Mouse (Mus musculus) MEL (cell line): ENCODE data around the gene Ptgir. TPM values are rescaled to one million over a fixed set of nuclear protein-coding genes. Genes with fewer than 3 reads are reported as not detected.

Experiments
- DNase-seq: peaks from one replicate; pipeline ENCODE4 v3.0.0; 2011; ENCODE audit warnings: low read depth, low spot score
- H3K27ac ChIP-seq: 2 replicates; pipeline ENCODE4 v1.5.1; 2012; ENCODE audit warnings: low read depth, mild to moderate bottlenecking, control low read depth, low read length, moderate library complexity; ENCODE audit not compliant: control insufficient read depth
- H3K27me3 ChIP-seq, 2 experiments: fragments of 150-350 bp in 1 of 2; sonication (generic) in 1 of 2; 2 replicates each; pipeline ENCODE4 v1.6.1; 2012; ENCODE audit warnings: low read length in 2 of 2, mild to moderate bottlenecking in 2 of 2, improper control_type of control experiment in 1 of 2, moderate library complexity in 1 of 2; ENCODE audit not compliant: insufficient read depth in 2 of 2, control insufficient read depth in 1 of 2
- H3K36me3 ChIP-seq, 2 experiments: 2 replicates each; pipeline ENCODE4 v1.6.1; 2012 to 2014; ENCODE audit warnings: low read length in 2 of 2, improper control_type of control experiment in 1 of 2, inconsistent platforms in 1 of 2, mild to moderate bottlenecking in 1 of 2; ENCODE audit not compliant: insufficient read depth in 2 of 2, control insufficient read depth in 1 of 2
- H3K4me1 ChIP-seq, 2 experiments: fragments of 150-350 bp in 1 of 2; sonication (generic) in 1 of 2; 2 replicates each; pipeline ENCODE4 v1.6.1; 2012; ENCODE audit warnings: low read length in 2 of 2, improper control_type of control experiment in 1 of 2, mild to moderate bottlenecking in 1 of 2; ENCODE audit not compliant: insufficient read depth in 2 of 2, control insufficient read depth in 1 of 2
- H3K4me3 ChIP-seq, 2 experiments: fragments of 150-350 bp in 1 of 2; sonication (generic) in 1 of 2; 2 replicates each; pipeline ENCODE4 v1.5.1; 2012; ENCODE audit warnings: low read depth in 2 of 2, low read length in 2 of 2, mild to moderate bottlenecking in 2 of 2, moderate library complexity in 2 of 2, control low read depth in 1 of 2, improper control_type of control experiment in 1 of 2; ENCODE audit not compliant: control insufficient read depth in 1 of 2, insufficient read depth in 1 of 2
- H3K79me2 ChIP-seq: 2 replicates; pipeline ENCODE4 v1.6.1; 2012; ENCODE audit warnings: mild to moderate bottlenecking, low read length, moderate library complexity; ENCODE audit not compliant: control insufficient read depth, poor library complexity, insufficient read depth
- H3K9ac ChIP-seq: 2 replicates; pipeline ENCODE4 v1.6.1; 2012; ENCODE audit warnings: low read depth, mild to moderate bottlenecking, control low read depth, low read length, moderate library complexity; ENCODE audit not compliant: control insufficient read depth, poor library complexity, severe bottlenecking
- H3K9me3 ChIP-seq: fragments of 150-350 bp; sonication (generic); replicated peaks from 2 replicates; pipeline ENCODE4 v1.6.1; 2012; ENCODE audit warnings: mild to moderate bottlenecking, low read length, improper control_type of control experiment, moderate library complexity; ENCODE audit not compliant: insufficient read depth
- CHD1 ChIP-seq: IDR thresholded peaks from 2 replicates; pipeline ENCODE4 v1.6.1; 2012; ENCODE audit warnings: low read depth, mild to moderate bottlenecking, inconsistent platforms, low read length, improper control_type of control experiment
- CHD2 ChIP-seq: IDR thresholded peaks from 2 replicates; pipeline ENCODE4 v1.6.1; 2011; ENCODE audit warnings: low read length, improper control_type of control experiment
- CTCF ChIP-seq, 3 experiments: IDR thresholded peaks in 2 of 3; conservative IDR thresholded peaks in 1 of 3; 2 replicates each; pipeline ENCODE4 v1.5.1; 2011 to 2012; ENCODE audit warnings: low read length in 3 of 3, low read depth in 2 of 3, mild to moderate bottlenecking in 2 of 3, improper control_type of control experiment in 1 of 3, inconsistent platforms in 1 of 3, mixed read lengths in 1 of 3, moderate library complexity in 1 of 3; ENCODE audit not compliant: control insufficient read depth in 1 of 3, insufficient read depth in 1 of 3, poor library complexity in 1 of 3, severe bottlenecking in 1 of 3
- E2F4 ChIP-seq: IDR thresholded peaks from 2 replicates; pipeline ENCODE4 v1.6.1; 2011; ENCODE audit warnings: low read depth, low read length, improper control_type of control experiment, borderline replicate concordance
- EP300 ChIP-seq, 2 experiments: IDR thresholded peaks; 2 replicates each; pipeline ENCODE4 v1.6.1; 2011; ENCODE audit warnings: improper control_type of control experiment in 2 of 2, low read length in 2 of 2, low read depth in 1 of 2, mild to moderate bottlenecking in 1 of 2
- ETS1 ChIP-seq: IDR thresholded peaks from 2 replicates; pipeline ENCODE4 v1.6.1; 2012; ENCODE audit warnings: low read depth, mild to moderate bottlenecking, inconsistent platforms, low read length, improper control_type of control experiment, moderate library complexity
- GABPA ChIP-seq: IDR thresholded peaks from 2 replicates; pipeline ENCODE4 v1.6.1; 2012; ENCODE audit warnings: low read depth, mild to moderate bottlenecking, inconsistent platforms, low read length, improper control_type of control experiment, moderate library complexity
- GATA1 ChIP-seq: IDR thresholded peaks from 2 replicates; pipeline ENCODE4 v1.6.1; 2011; ENCODE audit warnings: low read depth, low read length, improper control_type of control experiment
- HCFC1 ChIP-seq: IDR thresholded peaks from 2 replicates; pipeline ENCODE4 v1.6.1; 2012; ENCODE audit warnings: low read depth, mild to moderate bottlenecking, inconsistent platforms, low read length, improper control_type of control experiment, moderate library complexity
- JUND ChIP-seq: IDR thresholded peaks from 2 replicates; pipeline ENCODE4 v1.6.1; 2011; ENCODE audit warnings: low read depth, mild to moderate bottlenecking, improper control_type of control experiment, low read length
- MAX ChIP-seq: IDR thresholded peaks from 2 replicates; pipeline ENCODE4 v1.6.1; 2011; ENCODE audit warnings: low read length, improper control_type of control experiment
- MXI1 ChIP-seq: IDR thresholded peaks from 2 replicates; pipeline ENCODE4 v1.6.1; 2011; ENCODE audit warnings: mild to moderate bottlenecking, low read depth, low read length, improper control_type of control experiment
- MYB ChIP-seq: IDR thresholded peaks from 2 replicates; pipeline ENCODE4 v1.6.1; 2011; ENCODE audit warnings: mild to moderate bottlenecking, low read depth, low read length, improper control_type of control experiment
- MYC ChIP-seq: IDR thresholded peaks from 2 replicates; pipeline ENCODE4 v1.6.1; 2011; ENCODE audit warnings: low read depth, mild to moderate bottlenecking, low read length, improper control_type of control experiment, moderate library complexity
- NELFE ChIP-seq: IDR thresholded peaks from 2 replicates; pipeline ENCODE4 v1.6.1; 2011; ENCODE audit warnings: low read depth, low read length, improper control_type of control experiment
- NRF1 ChIP-seq: IDR thresholded peaks from 2 replicates; pipeline ENCODE4 v1.6.1; 2014; ENCODE audit warnings: low read depth, mild to moderate bottlenecking, inconsistent platforms, low read length, improper control_type of control experiment, moderate library complexity; ENCODE audit not compliant: poor library complexity, insufficient read depth, severe bottlenecking
- POLR2A ChIP-seq, 2 experiments: IDR thresholded peaks; 2 replicates each; pipeline ENCODE4 v1.6.1; 2011 to 2012; ENCODE audit warnings: low read length in 2 of 2, mild to moderate bottlenecking in 2 of 2, control low read depth in 1 of 2, improper control_type of control experiment in 1 of 2, low read depth in 1 of 2, moderate library complexity in 1 of 2; ENCODE audit not compliant: control insufficient read depth in 1 of 2, insufficient read depth in 1 of 2, poor library complexity in 1 of 2
- POLR2AphosphoS2 ChIP-seq: IDR thresholded peaks from 2 replicates; pipeline ENCODE4 v1.6.1; 2011; ENCODE audit warnings: low read length, improper control_type of control experiment
- RAD21 ChIP-seq: IDR thresholded peaks from 2 replicates; pipeline ENCODE4 v1.6.1; 2011; ENCODE audit warnings: mild to moderate bottlenecking, low read depth, low read length, improper control_type of control experiment
- RCOR1 ChIP-seq: IDR thresholded peaks from 2 replicates; pipeline ENCODE4 v1.6.1; 2012; ENCODE audit warnings: low read depth, mild to moderate bottlenecking, inconsistent platforms, low read length, improper control_type of control experiment
- SIN3A ChIP-seq: IDR thresholded peaks from 2 replicates; pipeline ENCODE4 v1.6.1; 2012; ENCODE audit warnings: low read length, improper control_type of control experiment, inconsistent platforms
- SMC3 ChIP-seq: IDR thresholded peaks from 2 replicates; pipeline ENCODE4 v1.6.1; 2011; ENCODE audit warnings: low read depth, low read length, improper control_type of control experiment
- TAL1 ChIP-seq: IDR thresholded peaks from 2 replicates; pipeline ENCODE4 v1.6.1; 2012; ENCODE audit warnings: mild to moderate bottlenecking, inconsistent platforms, low read length, moderate library complexity, mixed read lengths
- TBP ChIP-seq: IDR thresholded peaks from 2 replicates; pipeline ENCODE4 v1.8.0; 2011; ENCODE audit warnings: low read depth, low read length, improper control_type of control experiment
- TCF12 ChIP-seq: IDR thresholded peaks from 2 replicates; pipeline ENCODE4 v1.6.1; 2014; ENCODE audit warnings: low read depth, mild to moderate bottlenecking, inconsistent platforms, low read length, improper control_type of control experiment, moderate library complexity
- USF2 ChIP-seq, 2 experiments: IDR thresholded peaks; 2 replicates each; pipeline ENCODE4 v1.6.1; 2011 to 2012; ENCODE audit warnings: improper control_type of control experiment in 2 of 2, low read length in 2 of 2, borderline replicate concordance in 1 of 2, inconsistent platforms in 1 of 2, low read depth in 1 of 2, mild to moderate bottlenecking in 1 of 2; ENCODE audit not compliant: insufficient read depth in 1 of 2
- ZC3H11A ChIP-seq: IDR thresholded peaks from 2 replicates; pipeline ENCODE4 v1.6.1; 2012; ENCODE audit warnings: low read depth, mild to moderate bottlenecking, inconsistent platforms, low read length, improper control_type of control experiment
- polyA plus RNA-seq, 2 experiments: library from polyadenylated mRNA; stranded (reverse) in 1 of 2; unstranded in 1 of 2; fragments of >175 nt in 1 of 2; fragments of >200 nt in 1 of 2; gene quantifications; 2 replicates each; pipeline versions ENCODE4 v1.2.1 to v1.2.4; 2012; ENCODE audit warnings: low replicate concordance in 2 of 2, low read depth in 1 of 2; ENCODE audit not compliant: insufficient read length in 2 of 2, insufficient read depth in 1 of 2, missing spikeins in 1 of 2
- total RNA-seq: library from RNA; depleted of rRNA; stranded (reverse); fragments of 300-350 nt; gene quantifications from 2 replicates; pipeline ENCODE4 v1.2.3, GENCODE M21; 2012

Ptgir gene
- total and polyA plus RNA-seq, 3 experiments: 22.8 to 23.7 TPM; not detected in 1

- DNase-seq: peak; percentile 89
- Histone ChIP-seq H3K36me3 (no peaks in the 10 kb centered on the region; a peak in 1 of 4 replicates), H3K9ac (peak overlapping the region; percentile 63), H3K27me3 (no peaks in the 10 kb centered on the region), H3K4me1 (peaks cover 0 to 5% of the 10 kb centered on the region in 2 experiments; a peak in 1 of 4 replicates), H3K4me3 (peak overlapping the region; percentile 59 to 60), H3K9me3 (no peaks in the 10 kb centered on the region), H3K79me2 (no peaks in the 10 kb centered on the region; the same call in 1 of the 2 replicates), H3K27ac (peak overlapping the region; percentile 31)
- TF ChIP-seq TBP: 0 out of 2 replicates have a peak, but pooled peaks have one; percentile 9
- TF ChIP-seq NELFE: peak; percentile 50; the same call in 1 of the 2 replicates
- peak; percentile 56 for TF ChIP-seq SMC3
- 0 out of 2 replicates have a peak, but pooled peaks have one; percentile 13 for TF ChIP-seq HCFC1
- TF ChIP-seq ZC3H11A: peak; percentile 61
- peak; percentile 71 for TF ChIP-seq RAD21
- peak; percentile 96 for TF ChIP-seq MYB
- TF ChIP-seq MAX: peak; percentile 11; the same call in 1 of the 2 replicates
- no peak for TF ChIP-seq GATA1
- peak in 1 of 2 experiments; percentile 2; a peak in 1 of 4 replicates for TF ChIP-seq EP300 (IDR thresholded peaks at IDR 0.05; ENCODE audit: low read depth in 1 of 2, low read length in 2 of 2)
- TF ChIP-seq CTCF (IDR thresholded peaks at IDR 0.05 in 2 of 3, conservative IDR thresholded peaks at IDR 0.05 in 1 of 3; ENCODE audit: control insufficient read depth in 1 of 3, insufficient read depth in 1 of 3, low read depth in 2 of 3, low read length in 3 of 3, poor library complexity in 1 of 3, severe bottlenecking in 1 of 3): peak; percentile 80 to 91 (median 85)
- no peak for TF ChIP-seq CHD1
- TF ChIP-seq POLR2A (IDR thresholded peaks at IDR 0.05; ENCODE audit: control insufficient read depth in 1 of 2, insufficient read depth in 1 of 2, low read depth in 1 of 2, low read length in 2 of 2, poor library complexity in 1 of 2): peak; percentile 41 to 55; a peak in 3 of 4 replicates
- no peak for TF ChIP-seq GABPA
Measured at GRCm38 (mm10) chr7:16949908-16950841, 43.9 kb downstream of the Ptgir start.

DNA sequence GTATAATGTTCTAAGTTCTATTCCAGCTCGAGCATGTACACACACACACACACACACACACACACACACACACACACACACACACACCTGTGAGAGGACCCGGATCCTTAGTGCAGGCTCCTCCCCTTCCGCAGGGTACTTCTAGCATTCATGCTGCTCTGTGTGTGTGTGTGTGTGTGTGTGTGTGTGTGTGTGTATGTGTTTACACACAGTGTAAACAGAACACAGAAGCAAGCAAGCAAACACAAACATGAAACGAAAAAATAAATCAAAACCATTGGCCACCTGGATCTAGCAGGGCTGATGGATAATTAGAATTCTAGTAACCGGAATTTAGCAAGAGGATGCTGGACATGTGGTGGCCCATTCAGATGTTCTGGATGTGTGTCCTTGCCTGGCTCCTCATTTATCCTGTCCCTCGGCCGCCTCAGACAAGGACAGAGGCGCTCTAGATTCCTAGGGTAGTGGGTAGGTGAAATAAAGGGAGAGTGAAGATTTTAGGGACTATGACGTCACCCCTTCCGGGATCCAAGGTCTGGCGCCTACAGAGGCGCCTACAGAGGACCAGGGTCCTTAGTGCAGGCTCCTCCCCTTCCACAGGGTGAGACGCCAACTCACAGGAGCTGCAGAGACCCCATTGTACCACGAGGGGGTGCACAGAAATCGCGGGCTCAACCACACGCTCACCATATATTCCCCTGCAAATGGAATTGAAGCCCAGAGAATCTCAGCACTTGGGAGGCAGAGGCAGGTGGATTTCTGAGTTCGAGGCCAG, 44.8 kb downstream of the Ptgir start:
- no peaks in the 10 kb centered on the region; the same call in 1 of the 2 replicates for H3K79me2 ChIP-seq
- peak; percentile 94 for DNase-seq
- H3K27ac ChIP-seq: no peak overlapping the region
- H3K9me3 ChIP-seq: no peaks in the 10 kb centered on the region
- H3K4me1 ChIP-seq: peaks cover 0 to 5% of the 10 kb centered on the region in 2 experiments; a peak in 1 of 4 replicates
- no peaks in the 10 kb centered on the region; a peak in 1 of 4 replicates for H3K36me3 ChIP-seq
- peak overlapping the region; percentile 63 for H3K9ac ChIP-seq
- H3K4me3 ChIP-seq: peak overlapping the region; percentile 59 to 60
- H3K27me3 ChIP-seq: no peaks in the 10 kb centered on the region
- no peak for TF ChIP-seq NRF1
- no peak for TF ChIP-seq ETS1
- peak; percentile 37; the same call in 1 of the 2 replicates for TF ChIP-seq RCOR1
- peak; percentile 97 for TF ChIP-seq SMC3
- TF ChIP-seq MYB: no peak
- TF ChIP-seq E2F4: no peak
- peak; percentile 50 for TF ChIP-seq MXI1
- peak; percentile 49; the same call in 1 of the 2 replicates for TF ChIP-seq HCFC1
- TF ChIP-seq MYC: 0 out of 2 replicates have a peak, but pooled peaks have one; percentile 51
- no peak for TF ChIP-seq TAL1
- TF ChIP-seq CHD2: no peak
- TF ChIP-seq SIN3A: peak; percentile 64; the same call in 1 of the 2 replicates
- peak; percentile 86; the same call in 1 of the 2 replicates for TF ChIP-seq JUND
- TF ChIP-seq NELFE: peak; percentile 22; the same call in 1 of the 2 replicates
- TF ChIP-seq POLR2AphosphoS2: no peak
- 0 out of 2 replicates have a peak, but pooled peaks have one; percentile 31 for TF ChIP-seq TCF12
- TF ChIP-seq USF2 (IDR thresholded peaks at IDR 0.05; ENCODE audit: borderline replicate concordance in 1 of 2, insufficient read depth in 1 of 2, low read depth in 1 of 2, low read length in 2 of 2): no peak
- TF ChIP-seq POLR2A (IDR thresholded peaks at IDR 0.05; ENCODE audit: control insufficient read depth in 1 of 2, insufficient read depth in 1 of 2, low read depth in 1 of 2, low read length in 2 of 2, poor library complexity in 1 of 2): no peak
